Mouse (Mus musculus) kidney, embryonic 14.5 days (tissue): ENCODE results near the gene Glrb. TPM values are rescaled to one million over a fixed set of nuclear protein-coding genes. Genes with fewer than 3 reads are reported as not detected.

Experiments
- ATAC-seq: fragments of 200-750 bp; cut with Nextera tagmentation; 2 replicates; pipeline ENCODE4 v1.8.0; 2017; ENCODE audit warnings: moderate number of reproducible peaks, mild to moderate bottlenecking, moderate TSS enrichment, moderate library complexity; ENCODE audit not compliant: low FRiP score, low TSS enrichment
- H3K27ac ChIP-seq: fragments of 300-500 bp; sonication (generic); 2 replicates; pipeline ENCODE4 v1.5.1; 2014; ENCODE audit warnings: low read depth, mild to moderate bottlenecking, low read length, moderate library complexity, mixed read lengths
- H3K27me3 ChIP-seq: fragments of 300-500 bp; sonication (generic); 2 replicates; pipeline ENCODE4 v1.6.1; 2014; ENCODE audit warnings: mild to moderate bottlenecking, low read length; ENCODE audit not compliant: control insufficient read depth, insufficient read depth
- H3K36me3 ChIP-seq: fragments of 300-500 bp; sonication (generic); 2 replicates; pipeline ENCODE4 v1.6.1; 2014; ENCODE audit warnings: low read length, mixed read lengths; ENCODE audit not compliant: control insufficient read depth, insufficient read depth
- H3K4me1 ChIP-seq: fragments of 300-500 bp; sonication (generic); 2 replicates; pipeline ENCODE4 v1.6.1; 2014; ENCODE audit warnings: low read length, mixed read lengths; ENCODE audit not compliant: control insufficient read depth, insufficient read depth
- H3K4me2 ChIP-seq: fragments of 300-500 bp; sonication (generic); replicated peaks from 2 replicates; pipeline ENCODE4 v1.6.1; 2014; ENCODE audit warnings: low read depth, mild to moderate bottlenecking, low read length
- H3K4me3 ChIP-seq: fragments of 300-500 bp; sonication (generic); 2 replicates; pipeline ENCODE4 v1.5.1; 2014; ENCODE audit warnings: mild to moderate bottlenecking, low read length
- H3K9ac ChIP-seq: fragments of 300-500 bp; sonication (generic); 2 replicates; pipeline ENCODE4 v1.6.1; 2014; ENCODE audit warnings: low read depth, mild to moderate bottlenecking, low read length, moderate library complexity
- H3K9me3 ChIP-seq: fragments of 300-500 bp; sonication (generic); 2 replicates; pipeline ENCODE4 v1.6.1; 2016; ENCODE audit warnings: low read length; ENCODE audit not compliant: control insufficient read depth
- WGBS: fragments of 180-500 bp; shearing (Covaris S2); extraction: QIAGEN DNeasy Blood & Tissue Kit; methylation state at CpG from one replicate; pipeline ENCODE4 v1.1.7; 2014; 5-methylcytosine and 5-hydroxymethylcytosine counted together
- polyA plus RNA-seq: library from polyadenylated mRNA; unstranded; fragments of >200 nt; fragmentation: Nextera tagmentation; extraction: Ambion mirVana; gene quantifications from 2 replicates; pipeline ENCODE4 v1.2.1, GENCODE M21; 2014

Gene Glrb
- polyA plus RNA-seq, 1 experiment from 2014 or later: 9.4 TPM

DNA sequence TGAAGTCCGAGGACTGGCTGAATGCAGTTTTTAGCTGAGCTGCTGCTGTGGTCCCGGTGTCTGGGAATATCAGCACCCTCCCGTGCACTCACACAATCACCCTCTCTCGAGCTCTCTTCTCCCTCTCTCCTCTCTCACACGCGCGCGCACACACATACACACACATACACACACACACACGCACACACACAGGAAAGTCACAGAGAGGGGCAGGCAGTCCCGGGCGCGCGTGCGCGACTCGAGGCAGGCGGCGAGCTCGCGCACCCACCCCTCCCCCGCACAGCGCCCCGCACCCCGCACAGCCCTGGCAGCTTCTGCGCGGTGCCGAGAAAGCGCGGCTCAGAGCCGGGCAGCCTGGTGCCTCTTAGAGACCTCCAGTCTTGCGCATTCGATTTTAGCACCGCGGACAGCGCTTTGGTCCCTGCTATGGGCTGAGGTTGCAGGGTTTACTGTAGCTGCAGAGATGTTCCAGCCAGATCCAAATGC is 110.8 kb downstream of the Glrb start, which contains the start of gene Gria2:
Gene Gria2 (minus strand): TSS at position 240 of the 486 bp plus-strand sequence.
- Histone ChIP-seq H3K9me3 (no peaks in the 10 kb centered on the region), H3K27me3 (peaks cover 21% of the 10 kb centered on the region), H3K4me3 (peak within 1 kb of the TSS; percentile 38), H3K4me1 (peaks cover 14% of the 10 kb centered on the region; the same call in 1 of the 2 replicates), H3K9ac (peak within 1 kb of the TSS; percentile 18; the same call in 1 of the 2 replicates), H3K27ac (no peak within 1 kb of the TSS), H3K4me2 (peak within 1 kb of the TSS; percentile 85), H3K36me3 (no peaks in the 10 kb centered on the region)
- under 1% methylated on average over 35 of the region's 35 CpGs for WGBS
- peak; percentile 97 for ATAC-seq

- Histone ChIP-seq H3K9me3 (no peaks in the 10 kb centered on the region), H3K27ac (no peak overlapping the region), H3K36me3 (no peaks in the 10 kb centered on the region), H3K4me2 (no peak overlapping the region), H3K9ac (no peak overlapping the region), H3K27me3 (peaks cover 21% of the 10 kb centered on the region), H3K4me3 (no peak overlapping the region; the same call in 1 of the 2 replicates), H3K4me1 (peaks cover 14% of the 10 kb centered on the region; the same call in 1 of the 2 replicates)
- ATAC-seq: no peak
- 26% methylated on average over 6 of the region's 6 CpGs for WGBS
Observed at GRCm38 (mm10) chr3:80801827-80802310, 111.6 kb downstream of the Glrb start.

GRCm38 (mm10) chr3:80800995-80801826 is 112.2 kb downstream of the Glrb start:
- H3K36me3 ChIP-seq: no peaks in the 10 kb centered on the region
- peak; percentile 59 for ATAC-seq
- peak overlapping the region; percentile 34 for H3K4me3 ChIP-seq
- no peaks in the 10 kb centered on the region for H3K9me3 ChIP-seq
- H3K27ac ChIP-seq: no peak overlapping the region
- H3K4me1 ChIP-seq: peaks cover 14% of the 10 kb centered on the region; the same call in 1 of the 2 replicates
- H3K4me2 ChIP-seq: peak overlapping the region; percentile 61
- H3K9ac ChIP-seq: 0 out of 2 replicates have a peak overlapping the region, but pooled peaks have one; percentile 23
- peaks cover 21% of the 10 kb centered on the region for H3K27me3 ChIP-seq
- WGBS: 9% methylated on average over 33 of the region's 33 CpGs

DNA sequence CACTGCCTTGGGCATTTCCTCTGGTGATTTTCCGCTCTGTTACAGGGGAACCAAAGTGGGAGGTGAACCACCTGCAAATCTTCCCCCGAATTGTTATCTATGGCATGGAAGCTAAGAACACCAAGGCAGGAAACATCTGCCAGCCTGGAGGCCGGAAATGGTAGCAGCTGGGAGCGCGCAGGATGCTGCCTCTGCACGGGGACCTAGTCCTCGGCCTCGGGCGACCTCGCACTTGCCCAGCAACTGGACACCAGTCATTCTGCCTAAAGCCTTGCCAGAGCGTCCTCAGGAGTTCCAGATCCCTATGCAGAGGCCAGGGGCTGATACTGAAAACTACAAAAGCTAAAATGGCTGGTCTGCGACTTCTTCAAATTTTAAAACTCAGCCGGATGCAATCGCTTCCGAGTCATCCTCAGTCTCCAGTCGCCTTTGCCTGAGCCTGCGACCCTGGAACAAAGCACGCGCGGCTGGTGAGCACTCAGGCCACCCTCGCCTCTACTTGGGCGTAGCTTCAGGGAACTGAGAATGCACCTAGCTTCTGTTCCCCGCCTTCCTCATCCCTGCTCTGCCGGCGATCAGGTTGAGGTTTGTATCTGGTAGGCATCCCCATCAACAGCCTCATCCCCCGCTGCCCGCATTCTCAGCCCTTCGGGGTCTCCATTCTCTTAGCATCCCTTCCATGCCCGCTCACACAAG is 113.0 kb downstream of the Glrb start:
- Histone ChIP-seq H3K4me1 (peaks cover 14% of the 10 kb centered on the region; the same call in 1 of the 2 replicates), H3K4me2 (peak overlapping the region; percentile 61), H3K4me3 (peak overlapping the region; percentile 34), H3K27ac (no peak overlapping the region), H3K36me3 (no peaks in the 10 kb centered on the region), H3K9ac (peak overlapping the region; percentile 23; the same call in 1 of the 2 replicates), H3K9me3 (no peaks in the 10 kb centered on the region), H3K27me3 (peaks cover 21% of the 10 kb centered on the region)
- peak; percentile 10; the same call in 1 of the 2 replicates for ATAC-seq
- WGBS: 2% methylated on average over 29 of the region's 29 CpGs

DNA sequence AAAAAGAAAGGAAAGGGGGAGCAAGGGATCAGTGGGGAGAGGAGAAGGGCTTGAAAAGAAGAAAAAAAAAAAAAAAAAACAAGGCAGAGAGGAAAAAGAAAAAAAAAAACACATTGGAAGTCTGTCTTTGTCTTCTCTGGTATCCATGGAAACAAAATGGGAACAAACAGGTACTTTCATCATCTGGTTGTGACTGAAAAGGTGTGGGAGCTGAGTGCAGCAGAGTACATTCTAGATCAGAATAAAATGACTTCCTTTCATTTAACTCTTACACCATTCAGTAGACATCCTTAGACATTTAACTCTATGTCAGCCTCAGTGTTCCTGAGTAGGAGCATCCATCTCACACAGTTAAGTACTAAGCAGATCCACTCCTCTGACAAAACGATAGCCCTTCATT is 115.5 kb downstream of the Glrb start:
- Histone ChIP-seq H3K9me3 (no peaks in the 10 kb centered on the region), H3K27me3 (peaks cover 21% of the 10 kb centered on the region), H3K36me3 (no peaks in the 10 kb centered on the region), H3K9ac (no peak overlapping the region), H3K4me1 (peaks cover 14% of the 10 kb centered on the region; the same call in 1 of the 2 replicates), H3K4me3 (no peak overlapping the region), H3K4me2 (no peak overlapping the region), H3K27ac (no peak overlapping the region)
- WGBS: 77% methylated on average over 1 of the region's 1 CpGs
- no peak for ATAC-seq

DNA sequence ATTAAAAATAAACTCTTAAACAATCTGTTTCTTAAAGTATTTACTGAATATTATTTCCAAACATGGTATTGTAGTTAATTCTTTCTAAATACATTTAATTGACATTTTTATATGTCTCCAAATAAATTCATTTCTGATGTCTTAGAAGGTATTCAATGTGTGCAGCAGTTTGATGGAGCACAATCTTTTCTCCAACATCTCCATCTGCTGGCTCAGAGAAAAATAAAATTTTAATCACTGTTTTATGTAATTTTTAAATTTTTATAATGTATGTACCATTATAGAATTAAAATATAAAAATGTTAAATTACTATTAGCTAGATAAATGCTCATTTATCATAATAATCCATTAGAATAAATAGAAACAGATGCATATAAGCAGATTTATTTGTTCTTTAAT is 116.7 kb downstream of the Glrb start:
- Histone ChIP-seq H3K9me3 (no peaks in the 10 kb centered on the region), H3K9ac (no peak overlapping the region), H3K27ac (no peak overlapping the region), H3K4me1 (peaks cover 9% of the 10 kb centered on the region; the same call in 1 of the 2 replicates), H3K36me3 (no peaks in the 10 kb centered on the region), H3K4me3 (no peak overlapping the region), H3K27me3 (peaks cover 13% of the 10 kb centered on the region), H3K4me2 (no peak overlapping the region)
- ATAC-seq: no peak

DNA sequence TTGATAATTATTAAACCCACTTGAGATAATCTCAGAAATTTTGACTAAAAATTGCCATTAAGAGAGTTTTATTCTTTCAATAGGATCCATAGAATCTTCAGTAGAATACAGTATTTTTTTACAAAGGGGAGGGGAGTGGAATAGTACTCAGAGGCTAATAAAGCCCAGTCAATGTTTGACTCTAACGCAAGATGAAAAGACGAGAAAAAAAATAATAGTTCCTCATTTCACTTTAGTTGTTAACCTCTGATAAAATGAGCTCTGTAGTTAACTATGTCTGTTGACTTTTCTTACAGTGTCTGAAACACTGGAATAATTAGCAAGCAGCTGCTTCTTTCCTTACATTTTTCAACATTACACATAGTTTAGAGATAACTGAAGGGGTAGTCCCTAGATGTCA is 118.2 kb downstream of the Glrb start:
- Histone ChIP-seq H3K36me3 (no peaks in the 10 kb centered on the region), H3K9me3 (no peaks in the 10 kb centered on the region), H3K9ac (no peak overlapping the region), H3K4me2 (no peak overlapping the region), H3K4me3 (no peak overlapping the region), H3K27ac (no peak overlapping the region), H3K4me1 (0 out of 2 replicates have a peak, but pooled peaks cover 2% of the 10 kb centered on the region), H3K27me3 (peaks cover 1% of the 10 kb centered on the region)
- WGBS: 80% methylated on average over 2 of the region's 2 CpGs
- no peak for ATAC-seq
